Mouse (Mus musculus) MEL (cell line): Measurements from ENCODE around the gene Parp2. TPM values are rescaled to one million over a fixed set of nuclear protein-coding genes. Genes with fewer than 3 reads are reported as not detected.
A peak's percentile ranks its signal among the peaks of the same experiment; 100 is the strongest.

Source experiments
- DNase-seq: peaks from one replicate; pipeline ENCODE4 v3.0.0; 2011; ENCODE audit warnings: low read depth, low spot score
- H3K27ac ChIP-seq: 2 replicates; pipeline ENCODE4 v1.5.1; 2012; ENCODE audit warnings: low read depth, mild to moderate bottlenecking, control low read depth, low read length, moderate library complexity; ENCODE audit not compliant: control insufficient read depth
- H3K27me3 ChIP-seq, 2 experiments: fragments of 150-350 bp in 1 of 2; sonication (generic) in 1 of 2; 2 replicates each; pipeline ENCODE4 v1.6.1; 2012; ENCODE audit warnings: low read length in 2 of 2, mild to moderate bottlenecking in 2 of 2, improper control_type of control experiment in 1 of 2, moderate library complexity in 1 of 2; ENCODE audit not compliant: insufficient read depth in 2 of 2, control insufficient read depth in 1 of 2
- H3K36me3 ChIP-seq, 2 experiments: 2 replicates each; pipeline ENCODE4 v1.6.1; 2012 to 2014; ENCODE audit warnings: low read length in 2 of 2, improper control_type of control experiment in 1 of 2, inconsistent platforms in 1 of 2, mild to moderate bottlenecking in 1 of 2; ENCODE audit not compliant: insufficient read depth in 2 of 2, control insufficient read depth in 1 of 2
- H3K4me1 ChIP-seq, 2 experiments: fragments of 150-350 bp in 1 of 2; sonication (generic) in 1 of 2; 2 replicates each; pipeline ENCODE4 v1.6.1; 2012; ENCODE audit warnings: low read length in 2 of 2, improper control_type of control experiment in 1 of 2, mild to moderate bottlenecking in 1 of 2; ENCODE audit not compliant: insufficient read depth in 2 of 2, control insufficient read depth in 1 of 2
- H3K4me3 ChIP-seq, 2 experiments: fragments of 150-350 bp in 1 of 2; sonication (generic) in 1 of 2; 2 replicates each; pipeline ENCODE4 v1.5.1; 2012; ENCODE audit warnings: low read depth in 2 of 2, low read length in 2 of 2, mild to moderate bottlenecking in 2 of 2, moderate library complexity in 2 of 2, control low read depth in 1 of 2, improper control_type of control experiment in 1 of 2; ENCODE audit not compliant: control insufficient read depth in 1 of 2, insufficient read depth in 1 of 2
- H3K79me2 ChIP-seq: 2 replicates; pipeline ENCODE4 v1.6.1; 2012; ENCODE audit warnings: mild to moderate bottlenecking, low read length, moderate library complexity; ENCODE audit not compliant: control insufficient read depth, poor library complexity, insufficient read depth
- H3K9ac ChIP-seq: 2 replicates; pipeline ENCODE4 v1.6.1; 2012; ENCODE audit warnings: low read depth, mild to moderate bottlenecking, control low read depth, low read length, moderate library complexity; ENCODE audit not compliant: control insufficient read depth, poor library complexity, severe bottlenecking
- H3K9me3 ChIP-seq: fragments of 150-350 bp; sonication (generic); replicated peaks from 2 replicates; pipeline ENCODE4 v1.6.1; 2012; ENCODE audit warnings: mild to moderate bottlenecking, low read length, improper control_type of control experiment, moderate library complexity; ENCODE audit not compliant: insufficient read depth
- CTCF ChIP-seq, 3 experiments: IDR thresholded peaks in 2 of 3; conservative IDR thresholded peaks in 1 of 3; 2 replicates each; pipeline ENCODE4 v1.5.1; 2011 to 2012; ENCODE audit warnings: low read length in 3 of 3, low read depth in 2 of 3, mild to moderate bottlenecking in 2 of 3, improper control_type of control experiment in 1 of 3, inconsistent platforms in 1 of 3, mixed read lengths in 1 of 3, moderate library complexity in 1 of 3; ENCODE audit not compliant: control insufficient read depth in 1 of 3, insufficient read depth in 1 of 3, poor library complexity in 1 of 3, severe bottlenecking in 1 of 3
- ELF1 ChIP-seq: IDR thresholded peaks from 2 replicates; pipeline ENCODE4 v1.6.1; 2014; ENCODE audit warnings: low read depth, mild to moderate bottlenecking, inconsistent platforms, low read length, improper control_type of control experiment, moderate library complexity
- KAT2A ChIP-seq: conservative IDR thresholded peaks from 2 replicates; pipeline ENCODE4 v1.6.1; 2012; ENCODE audit warnings: low read depth, low read length, improper control_type of control experiment, inconsistent platforms
- MAFK ChIP-seq: IDR thresholded peaks from 2 replicates; pipeline ENCODE4 v1.6.1; 2011; ENCODE audit warnings: low read depth, mild to moderate bottlenecking, low read length, improper control_type of control experiment, borderline replicate concordance
- MXI1 ChIP-seq: IDR thresholded peaks from 2 replicates; pipeline ENCODE4 v1.6.1; 2011; ENCODE audit warnings: mild to moderate bottlenecking, low read depth, low read length, improper control_type of control experiment
- MYC ChIP-seq: IDR thresholded peaks from 2 replicates; pipeline ENCODE4 v1.6.1; 2011; ENCODE audit warnings: low read depth, mild to moderate bottlenecking, low read length, improper control_type of control experiment, moderate library complexity
- NELFE ChIP-seq: IDR thresholded peaks from 2 replicates; pipeline ENCODE4 v1.6.1; 2011; ENCODE audit warnings: low read depth, low read length, improper control_type of control experiment
- POLR2AphosphoS2 ChIP-seq: IDR thresholded peaks from 2 replicates; pipeline ENCODE4 v1.6.1; 2011; ENCODE audit warnings: low read length, improper control_type of control experiment
- RAD21 ChIP-seq: IDR thresholded peaks from 2 replicates; pipeline ENCODE4 v1.6.1; 2011; ENCODE audit warnings: mild to moderate bottlenecking, low read depth, low read length, improper control_type of control experiment
- SMC3 ChIP-seq: IDR thresholded peaks from 2 replicates; pipeline ENCODE4 v1.6.1; 2011; ENCODE audit warnings: low read depth, low read length, improper control_type of control experiment
- TAL1 ChIP-seq: IDR thresholded peaks from 2 replicates; pipeline ENCODE4 v1.6.1; 2012; ENCODE audit warnings: mild to moderate bottlenecking, inconsistent platforms, low read length, moderate library complexity, mixed read lengths
- TBP ChIP-seq: IDR thresholded peaks from 2 replicates; pipeline ENCODE4 v1.8.0; 2011; ENCODE audit warnings: low read depth, low read length, improper control_type of control experiment
- ZC3H11A ChIP-seq: IDR thresholded peaks from 2 replicates; pipeline ENCODE4 v1.6.1; 2012; ENCODE audit warnings: low read depth, mild to moderate bottlenecking, inconsistent platforms, low read length, improper control_type of control experiment
- ZKSCAN1 ChIP-seq: IDR thresholded peaks from 2 replicates; pipeline ENCODE4 v1.6.1; 2012; ENCODE audit warnings: low read depth, mild to moderate bottlenecking, inconsistent platforms, low read length, improper control_type of control experiment, moderate library complexity
- ZMIZ1 ChIP-seq: IDR thresholded peaks from 2 replicates; pipeline ENCODE4 v1.6.1; 2012; ENCODE audit warnings: low read depth, mild to moderate bottlenecking, inconsistent platforms, low read length, improper control_type of control experiment, moderate library complexity
- ZNF384 ChIP-seq: IDR thresholded peaks from 2 replicates; pipeline ENCODE4 v1.6.1; 2012; ENCODE audit warnings: low read depth, mild to moderate bottlenecking, inconsistent platforms, low read length, improper control_type of control experiment
- polyA plus RNA-seq, 2 experiments: library from polyadenylated mRNA; stranded (reverse) in 1 of 2; unstranded in 1 of 2; fragments of >175 nt in 1 of 2; fragments of >200 nt in 1 of 2; gene quantifications; 2 replicates each; pipeline versions ENCODE4 v1.2.1 to v1.2.4; 2012; ENCODE audit warnings: low replicate concordance in 2 of 2, low read depth in 1 of 2; ENCODE audit not compliant: insufficient read length in 2 of 2, insufficient read depth in 1 of 2, missing spikeins in 1 of 2
- total RNA-seq: library from RNA; depleted of rRNA; stranded (reverse); fragments of 300-350 nt; gene quantifications from 2 replicates; pipeline ENCODE4 v1.2.3, GENCODE M21; 2012

The Parp2 gene
- total and polyA plus RNA-seq, 3 experiments, result 81.1 to 83.2 TPM; not detected in 1

GRCm38 (mm10) chr14:50771342-50771741, 36.3 kb upstream of the Parp2 start:
- Histone ChIP-seq H3K27me3 (no peaks in the 10 kb centered on the region), H3K79me2 (no peaks in the 10 kb centered on the region), H3K27ac (no peak overlapping the region), H3K9me3 (no peaks in the 10 kb centered on the region)
- 0 out of 2 replicates have a peak, but pooled peaks have one; percentile 18 for TF ChIP-seq ZC3H11A
- TF ChIP-seq ZNF384, result 0 out of 2 replicates have a peak, but pooled peaks have one; percentile 13
- TF ChIP-seq ZKSCAN1, result no peak
- peak; percentile 33 to 42 (median 42); a peak in 5 of 6 replicates for TF ChIP-seq CTCF (IDR thresholded peaks at IDR 0.05 in 2 of 3, conservative IDR thresholded peaks at IDR 0.05 in 1 of 3; ENCODE audit: control insufficient read depth in 1 of 3, insufficient read depth in 1 of 3, low read depth in 2 of 3, low read length in 3 of 3, poor library complexity in 1 of 3, severe bottlenecking in 1 of 3)
- peak; percentile 38; the same call in 1 of the 2 replicates for TF ChIP-seq MYC
- peak; percentile 23; the same call in 1 of the 2 replicates for TF ChIP-seq SMC3
- TF ChIP-seq MAFK, result no peak
- no peak for TF ChIP-seq KAT2A
- peak; percentile 30 for TF ChIP-seq RAD21
- no peak for TF ChIP-seq NELFE
- TF ChIP-seq, all 39 proteins: peak for 6
- H3K4me3 ChIP-seq, result no peak overlapping the region
- peak; percentile 55 for DNase-seq
- H3K36me3 ChIP-seq, result peaks cover 0 to 1% of the 10 kb centered on the region in 2 experiments; a peak in 1 of 4 replicates
- no peak overlapping the region for H3K9ac ChIP-seq
- H3K4me1 ChIP-seq, result no peaks in the 10 kb centered on the region

GRCm38 (mm10) chr14:50782166-50782565, 25.5 kb upstream of the Parp2 start:
- Histone ChIP-seq H3K27me3 (no peaks in the 10 kb centered on the region), H3K4me1 (peaks cover 0 to 5% of the 10 kb centered on the region in 2 experiments; a peak in 2 of 4 replicates), H3K4me3 (no peak overlapping the region), H3K9me3 (no peaks in the 10 kb centered on the region), H3K27ac (no peak overlapping the region), H3K9ac (no peak overlapping the region), H3K79me2 (no peaks in the 10 kb centered on the region; the same call in 1 of the 2 replicates), H3K36me3 (peaks cover 0 to 8% of the 10 kb centered on the region in 2 experiments)
- no peak for DNase-seq
- no peak for TF ChIP-seq ELF1
- no peak for TF ChIP-seq TBP
- no peak for TF ChIP-seq TAL1
- TF ChIP-seq MXI1, result no peak
- no peak for TF ChIP-seq ZKSCAN1
- no peak for TF ChIP-seq POLR2AphosphoS2
- no peak for TF ChIP-seq ZMIZ1
